Mouse (Mus musculus): ENCODE measurements around the gene Pcx. TPM values are rescaled to one million over a fixed set of nuclear protein-coding genes. Genes with fewer than 3 reads are reported as not detected.

Gene Pcx
- 0.39 TPM for polyA plus RNA-seq (2014; fragmentation: Illumina TruSeq; extraction: RNeasy Lipid Tissue Mini Kit (QIAGEN cat#74804); ENCODE audit: low read depth, low replicate concordance)

DNA sequence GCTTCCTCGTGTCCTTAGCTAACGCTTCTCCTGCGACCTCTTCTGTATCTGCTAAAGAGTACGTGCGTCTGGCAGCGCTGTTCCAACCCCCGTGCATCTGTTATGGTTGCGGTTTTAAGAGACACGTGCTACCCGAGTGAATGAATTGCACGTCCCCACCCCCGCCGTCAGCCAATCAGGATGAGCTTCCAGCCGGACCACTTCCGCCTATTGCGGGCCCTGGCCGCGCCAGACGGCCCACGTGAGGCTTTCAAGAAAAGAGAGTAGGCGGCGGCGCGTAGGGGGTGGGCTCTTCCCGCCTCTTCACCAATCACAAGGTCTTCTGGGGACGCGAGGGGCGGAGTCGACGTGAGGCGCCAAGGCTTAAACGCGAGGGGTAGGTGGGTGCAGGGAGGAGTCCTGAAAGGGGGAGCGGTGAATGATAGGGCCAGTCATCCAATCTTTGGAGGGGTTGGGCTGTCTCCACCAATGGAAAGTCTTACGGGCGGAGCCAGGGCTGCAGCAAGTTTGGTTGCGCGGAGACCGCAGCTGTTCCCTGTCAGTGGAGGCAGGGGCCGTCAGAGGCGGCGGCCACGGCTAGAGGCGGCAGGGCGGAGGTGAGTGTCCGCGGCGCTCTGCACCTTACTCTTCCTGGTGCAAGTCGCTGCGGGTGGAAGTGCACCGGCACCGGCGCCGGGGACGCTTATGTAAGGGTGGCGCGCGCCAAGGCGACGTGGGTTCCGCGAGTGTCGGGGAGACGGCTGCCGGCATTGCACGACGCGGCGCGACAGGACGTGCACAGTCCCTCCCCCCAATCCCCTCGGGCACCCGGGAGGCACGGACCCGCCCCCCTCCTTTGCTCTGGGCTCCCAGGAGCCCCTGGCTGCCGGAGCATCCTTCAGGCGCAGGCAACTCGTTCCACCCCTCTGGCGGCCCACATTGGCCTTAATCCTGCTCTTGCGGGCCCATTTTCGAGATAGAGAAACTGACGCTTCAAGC lies at the start of gene Pcx:
Gene Pcx, plus strand, starts transcription at position 487 of the 978 bp plus-strand sequence.

GRCm38 (mm10) chr19:4477345-4478189 lies 32.7 kb upstream of the Pcx start, which contains the start of gene Syt12:
Syt12 (minus strand) TSS chr19:4477447.

DNA sequence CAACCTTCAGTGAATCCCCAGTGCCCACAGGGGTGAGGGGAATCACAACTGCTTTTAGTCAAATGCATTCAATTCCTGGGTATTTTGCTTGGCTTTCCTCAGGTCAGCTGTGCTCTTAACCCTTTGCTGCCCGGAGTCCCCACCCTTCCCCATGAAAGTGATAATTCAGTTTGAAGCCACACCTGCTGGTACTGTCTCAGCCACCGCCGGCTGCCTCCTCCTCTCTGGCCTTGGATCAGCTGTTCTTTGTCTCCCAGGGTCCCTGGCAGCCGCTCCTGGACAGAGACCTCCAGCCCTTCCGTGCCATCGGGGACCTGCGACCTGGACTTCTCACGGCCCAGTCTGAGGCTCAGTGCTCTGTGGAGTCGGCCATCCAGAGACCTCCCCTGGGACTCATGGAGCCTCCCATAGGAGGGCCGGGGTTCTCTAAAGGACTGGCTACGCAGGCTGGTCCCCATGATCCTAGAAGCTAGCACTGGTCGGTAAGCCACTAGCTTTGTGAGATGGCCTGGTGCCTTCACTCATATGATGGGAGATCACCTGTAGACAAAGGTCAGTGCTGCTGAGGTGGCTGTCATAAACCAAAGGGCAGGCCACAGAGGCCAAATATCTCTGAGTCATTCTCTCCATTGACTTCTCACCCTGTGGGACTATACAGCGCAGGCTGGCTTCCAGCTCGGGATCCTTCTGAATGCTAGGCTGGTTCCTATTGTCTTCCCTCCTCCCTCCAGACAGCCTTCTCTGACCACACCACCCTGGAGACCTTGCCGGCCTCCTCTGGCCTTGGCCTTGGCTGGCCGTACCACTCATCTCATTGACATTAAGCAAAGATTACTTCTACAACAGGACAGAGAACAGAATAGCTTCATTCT lies 12.0 kb upstream of the Pcx start, which contains the start of gene 2010003K11Rik:
Gene 2010003K11Rik, minus strand, starts transcription at position 522 of the 872 bp plus-strand sequence.

GRCm38 (mm10) chr19:4615151-4616093 lies 105.2 kb downstream of the Pcx start, which contains the start of gene Lrfn4:
Lrfn4 (minus strand) TSS chr19:4615667.

DNA sequence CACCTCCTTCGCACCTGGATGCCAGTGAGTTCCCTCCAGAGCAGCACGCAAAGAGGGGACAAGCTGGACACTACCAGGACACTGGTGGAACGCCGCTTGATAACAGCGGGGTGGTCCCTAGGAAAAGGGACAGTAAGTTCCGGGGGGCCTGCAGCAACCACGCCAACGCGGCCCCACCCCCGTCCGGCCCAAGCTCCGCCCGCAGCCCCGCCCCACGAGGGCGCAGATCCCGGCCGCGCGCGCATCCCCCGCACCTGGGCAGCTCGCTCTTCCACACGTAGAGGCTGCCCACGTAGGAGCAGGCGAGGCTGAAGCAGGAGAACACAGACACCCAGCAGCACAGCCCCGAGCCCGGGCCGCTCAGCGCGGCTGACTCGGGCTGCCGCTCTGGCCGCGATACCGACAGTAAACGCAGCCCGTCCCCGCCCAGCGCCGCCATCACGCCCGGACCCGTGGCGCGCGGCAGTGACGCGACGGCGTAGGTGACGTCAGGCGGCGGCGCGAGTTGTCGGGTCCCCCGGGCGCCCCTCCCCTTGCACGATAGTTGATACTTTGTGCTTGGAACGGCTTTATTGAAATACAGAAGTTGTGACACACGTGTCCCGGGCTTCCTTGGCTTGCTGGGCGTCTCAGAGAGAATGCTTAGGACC lies 115.0 kb downstream of the Pcx start, which contains the start of gene Rce1:
Gene Rce1, minus strand, starts transcription at position 463 of the 650 bp plus-strand sequence.

Other genes starting within 250 kb of the Pcx start
- 0.39 TPM for gene Ssh3, start 241.3 kb upstream of the Pcx start, polyA plus RNA-seq (2014; fragmentation: Illumina TruSeq; extraction: RNeasy Lipid Tissue Mini Kit (QIAGEN cat#74804); ENCODE audit: low read depth, low replicate concordance)
- not detected for gene Ankrd13d, start 227.3 kb upstream of the Pcx start, polyA plus RNA-seq (2014; fragmentation: Illumina TruSeq; extraction: RNeasy Lipid Tissue Mini Kit (QIAGEN cat#74804); ENCODE audit: low read depth, low replicate concordance)
- gene Grk2, start 204.2 kb upstream of the Pcx start, polyA plus RNA-seq (2014; fragmentation: Illumina TruSeq; extraction: RNeasy Lipid Tissue Mini Kit (QIAGEN cat#74804); ENCODE audit: low read depth, low replicate concordance), result 3.2 TPM
- 49.2 TPM for gene Kdm2a, start 112.2 kb upstream of the Pcx start, polyA plus RNA-seq (2014; fragmentation: Illumina TruSeq; extraction: RNeasy Lipid Tissue Mini Kit (QIAGEN cat#74804); ENCODE audit: low read depth, low replicate concordance)
- gene Rhod, start 71.0 kb upstream of the Pcx start, polyA plus RNA-seq (2014; fragmentation: Illumina TruSeq; extraction: RNeasy Lipid Tissue Mini Kit (QIAGEN cat#74804); ENCODE audit: low read depth, low replicate concordance), result 0.31 TPM
- not detected for gene Syt12, start 33.0 kb upstream of the Pcx start, polyA plus RNA-seq (2014; fragmentation: Illumina TruSeq; extraction: RNeasy Lipid Tissue Mini Kit (QIAGEN cat#74804); ENCODE audit: low read depth, low replicate concordance)
- 0.18 TPM for gene 2010003K11Rik, start 11.9 kb upstream of the Pcx start, polyA plus RNA-seq (2014; fragmentation: Illumina TruSeq; extraction: RNeasy Lipid Tissue Mini Kit (QIAGEN cat#74804); ENCODE audit: low read depth, low replicate concordance)
- gene Lrfn4, start 105.2 kb downstream of the Pcx start, polyA plus RNA-seq (2014; fragmentation: Illumina TruSeq; extraction: RNeasy Lipid Tissue Mini Kit (QIAGEN cat#74804); ENCODE audit: low read depth, low replicate concordance), result not detected
- 2.3 TPM for gene Rce1, start 115.2 kb downstream of the Pcx start, polyA plus RNA-seq (2014; fragmentation: Illumina TruSeq; extraction: RNeasy Lipid Tissue Mini Kit (QIAGEN cat#74804); ENCODE audit: low read depth, low replicate concordance)
- gene Gm960, start 188.2 kb downstream of the Pcx start, polyA plus RNA-seq (2014; fragmentation: Illumina TruSeq; extraction: RNeasy Lipid Tissue Mini Kit (QIAGEN cat#74804); ENCODE audit: low read depth, low replicate concordance), result 1.9 TPM
- 0.13 TPM for gene Sptbn2, start 200.7 kb downstream of the Pcx start, polyA plus RNA-seq (2014; fragmentation: Illumina TruSeq; extraction: RNeasy Lipid Tissue Mini Kit (QIAGEN cat#74804); ENCODE audit: low read depth, low replicate concordance)
- 73.0 TPM for gene Rbm4b, start 246.0 kb downstream of the Pcx start, polyA plus RNA-seq (2014; fragmentation: Illumina TruSeq; extraction: RNeasy Lipid Tissue Mini Kit (QIAGEN cat#74804); ENCODE audit: low read depth, low replicate concordance)

All from testis, adult 10 weeks (tissue).